Mouse (Mus musculus) layer of hippocampus, postnatal 10 days (tissue): Measurements from ENCODE around the gene Ntn1. TPM values are rescaled to one million over a fixed set of nuclear protein-coding genes. Genes with fewer than 3 reads are reported as not detected.
A peak's percentile ranks its signal among the peaks of the same experiment; 100 is the strongest.

ENCODE experiments used
- DNase-seq, 2 experiments: peaks; one replicate each; pipeline ENCODE4 v3.0.0; 2021; ENCODE audit warnings: low spot score in 2 of 2
- total RNA-seq, 2 experiments: library from RNA; stranded (reverse); gene quantifications; 2 replicates each; pipeline ENCODE4 v1.2.3; 2021

Gene Ntn1
- total RNA-seq, 2 experiments from 2014 or later = 9.8 to 10.6 TPM

GRCm38 (mm10) chr11:68273855-68274254 is 126.8 kb downstream of the Ntn1 start:
- no peak for DNase-seq

- DNase-seq = no peak
Observed at GRCm38 (mm10) chr11:68270730-68271467, 129.7 kb downstream of the Ntn1 start.

GRCm38 (mm10) chr11:68264276-68264675 is 136.3 kb downstream of the Ntn1 start:
- DNase-seq = no peak

GRCm38 (mm10) chr11:68263100-68263499 is 137.5 kb downstream of the Ntn1 start:
- no peak for DNase-seq

GRCm38 (mm10) chr11:68261162-68261892 is 139.3 kb downstream of the Ntn1 start:
- DNase-seq = no peak

- no peak for DNase-seq
Observed at GRCm38 (mm10) chr11:68260399-68260798, 140.2 kb downstream of the Ntn1 start.

GRCm38 (mm10) chr11:68258498-68258897 is 142.1 kb downstream of the Ntn1 start:
- DNase-seq = no peak

- DNase-seq = no peak
Observed at GRCm38 (mm10) chr11:68253531-68253930, 147.1 kb downstream of the Ntn1 start.

GRCm38 (mm10) chr11:68250106-68250505 is 150.5 kb downstream of the Ntn1 start:
- DNase-seq = no peak

- no peak for DNase-seq
Observed at GRCm38 (mm10) chr11:68247897-68248296, 152.7 kb downstream of the Ntn1 start.

- DNase-seq = no peak
Observed at GRCm38 (mm10) chr11:68244992-68245261, 155.7 kb downstream of the Ntn1 start.

GRCm38 (mm10) chr11:68244254-68244991 is 156.2 kb downstream of the Ntn1 start:
- peak; percentile 41 to 48 for DNase-seq

GRCm38 (mm10) chr11:68239756-68240155 is 160.9 kb downstream of the Ntn1 start:
- DNase-seq = no peak

GRCm38 (mm10) chr11:68233469-68233965 is 167.1 kb downstream of the Ntn1 start:
- DNase-seq = no peak

- DNase-seq = no peak
Observed at GRCm38 (mm10) chr11:68231558-68231957, 169.1 kb downstream of the Ntn1 start.

- no peak for DNase-seq
Observed at GRCm38 (mm10) chr11:68228941-68229665, 171.5 kb downstream of the Ntn1 start.

- no peak for DNase-seq
Observed at GRCm38 (mm10) chr11:68227837-68228236, 172.8 kb downstream of the Ntn1 start.

- DNase-seq = no peak
Observed at GRCm38 (mm10) chr11:68226654-68227057, 174.0 kb downstream of the Ntn1 start.

- DNase-seq = no peak
Observed at GRCm38 (mm10) chr11:68223143-68223542, 177.5 kb downstream of the Ntn1 start.

- no peak for DNase-seq
Observed at GRCm38 (mm10) chr11:68222209-68222608, 178.4 kb downstream of the Ntn1 start.

- no peak for DNase-seq
Observed at GRCm38 (mm10) chr11:68220733-68221132, 179.9 kb downstream of the Ntn1 start.
